Mouse (Mus musculus) heart, embryonic 13.5 days (tissue): ENCODE measurements around the gene Gm13178. TPM values are rescaled to one million over a fixed set of nuclear protein-coding genes. Genes with fewer than 3 reads are reported as not detected.

ENCODE experiments used
- ATAC-seq: fragments of 200-750 bp; cut with Nextera tagmentation; 2 replicates; pipeline ENCODE4 v1.8.0; 2017; ENCODE audit warnings: moderate TSS enrichment; ENCODE audit not compliant: insufficient number of reproducible peaks, low FRiP score, low TSS enrichment; ENCODE audit errors: extremely low read depth
- H3K27ac ChIP-seq: fragments of 300-500 bp; sonication (generic); replicated peaks from 2 replicates; pipeline ENCODE4 v1.5.1; 2015; ENCODE audit warnings: moderate library complexity, mild to moderate bottlenecking, inconsistent platforms
- H3K27me3 ChIP-seq: fragments of 300-500 bp; sonication (generic); replicated peaks from 2 replicates; pipeline ENCODE4 v1.6.1; 2015; ENCODE audit warnings: mild to moderate bottlenecking, inconsistent platforms
- H3K36me3 ChIP-seq: fragments of 300-500 bp; sonication (generic); 2 replicates; pipeline ENCODE4 v1.6.1; 2015; ENCODE audit warnings: mild to moderate bottlenecking, inconsistent platforms
- H3K4me1 ChIP-seq: fragments of 300-500 bp; sonication (generic); 2 replicates; pipeline ENCODE4 v1.6.1; 2015; ENCODE audit warnings: inconsistent platforms
- H3K4me2 ChIP-seq: fragments of 300-500 bp; sonication (generic); 2 replicates; pipeline ENCODE4 v1.6.1; 2015; ENCODE audit warnings: inconsistent platforms, mild to moderate bottlenecking, moderate library complexity
- H3K4me3 ChIP-seq: fragments of 300-500 bp; sonication (generic); 2 replicates; pipeline ENCODE4 v1.5.1; 2015; ENCODE audit warnings: moderate library complexity, mild to moderate bottlenecking, inconsistent platforms
- H3K9ac ChIP-seq: fragments of 300-500 bp; sonication (generic); 2 replicates; pipeline ENCODE4 v1.6.1; 2015; ENCODE audit warnings: inconsistent platforms, mild to moderate bottlenecking, moderate library complexity
- H3K9me3 ChIP-seq: fragments of 300-500 bp; sonication (generic); 2 replicates; pipeline ENCODE4 v1.6.1; 2016; ENCODE audit warnings: inconsistent platforms
- WGBS: fragments of 180-500 bp; shearing (Covaris S2); methylation state at CpG from one replicate; pipeline ENCODE4 v1.1.7; 2015; ENCODE audit warnings: mixed read lengths; 5-methylcytosine and 5-hydroxymethylcytosine counted together
- polyA plus RNA-seq: library from polyadenylated mRNA; unstranded; fragments of >200 nt; fragmentation: Nextera tagmentation; extraction: Ambion mirVana; gene quantifications from 2 replicates; pipeline ENCODE4 v1.2.1, GENCODE M21; 2015

Gm13178 gene
- not detected in 2 replicates for polyA plus RNA-seq

- no peak within 1 kb of the TSS for H3K27ac ChIP-seq
- ATAC-seq: no peak
- H3K4me3 ChIP-seq: no peak within 1 kb of the TSS
- no peaks in the 10 kb centered on the region for H3K27me3 ChIP-seq
- H3K9me3 ChIP-seq: no peaks in the 10 kb centered on the region; the same call in 1 of the 2 replicates
- no peak within 1 kb of the TSS for H3K4me2 ChIP-seq
- H3K9ac ChIP-seq: no peak within 1 kb of the TSS
- H3K4me1 ChIP-seq: no peaks in the 10 kb centered on the region
- H3K36me3 ChIP-seq: no peaks in the 10 kb centered on the region
- 72% methylated on average over 1 of the region's 1 CpGs for WGBS
Measured at GRCm38 (mm10) chr4:144721304-144721703, at the start of gene Gm13178. Gene Gm13178, minus strand, starts transcription at chr4:144721404.

- Histone ChIP-seq H3K4me1 (no peaks in the 10 kb centered on the region), H3K4me2 (no peak overlapping the region), H3K4me3 (no peak overlapping the region), H3K27me3 (no peaks in the 10 kb centered on the region), H3K9me3 (no peaks in the 10 kb centered on the region), H3K36me3 (no peaks in the 10 kb centered on the region), H3K9ac (no peak overlapping the region), H3K27ac (no peak overlapping the region)
- ATAC-seq: no peak
- 21% methylated on average over 2 of the region's 2 CpGs for WGBS
Measured at GRCm38 (mm10) chr4:144765722-144766121, 44.5 kb upstream of the Gm13178 start.

- H3K9ac ChIP-seq: no peak overlapping the region
- H3K9me3 ChIP-seq: no peaks in the 10 kb centered on the region
- 31% methylated on average over 1 of the region's 1 CpGs for WGBS
- no peak overlapping the region for H3K27ac ChIP-seq
- H3K4me1 ChIP-seq: no peaks in the 10 kb centered on the region
- ATAC-seq: no peak
- no peak overlapping the region for H3K4me3 ChIP-seq
- no peaks in the 10 kb centered on the region for H3K36me3 ChIP-seq
- H3K27me3 ChIP-seq: no peaks in the 10 kb centered on the region
- no peak overlapping the region for H3K4me2 ChIP-seq
Measured at GRCm38 (mm10) chr4:144749139-144749538, 27.9 kb upstream of the Gm13178 start.

GRCm38 (mm10) chr4:144719691-144720090 is 1.5 kb downstream of the Gm13178 start:
- no peak for ATAC-seq
- Histone ChIP-seq H3K27ac (no peak overlapping the region), H3K4me2 (no peak overlapping the region), H3K27me3 (no peaks in the 10 kb centered on the region), H3K4me1 (no peaks in the 10 kb centered on the region), H3K4me3 (no peak overlapping the region), H3K36me3 (no peaks in the 10 kb centered on the region), H3K9me3 (peaks cover 5% of the 10 kb centered on the region; the same call in 1 of the 2 replicates), H3K9ac (no peak overlapping the region)
- WGBS: 65% methylated on average over 1 of the region's 1 CpGs

- peaks cover 5% of the 10 kb centered on the region; the same call in 1 of the 2 replicates for H3K9me3 ChIP-seq
- H3K36me3 ChIP-seq: no peaks in the 10 kb centered on the region
- H3K9ac ChIP-seq: no peak overlapping the region
- no peaks in the 10 kb centered on the region for H3K27me3 ChIP-seq
- no peak overlapping the region for H3K4me3 ChIP-seq
- no peaks in the 10 kb centered on the region for H3K4me1 ChIP-seq
- H3K4me2 ChIP-seq: no peak overlapping the region
- H3K27ac ChIP-seq: no peak overlapping the region
- 62% methylated on average over 1 of the region's 1 CpGs for WGBS
- no peak for ATAC-seq
Measured at GRCm38 (mm10) chr4:144718288-144718687, 2.9 kb downstream of the Gm13178 start.

GRCm38 (mm10) chr4:144686268-144686667 is 34.9 kb downstream of the Gm13178 start, which contains the start of gene Gm436:
Gene Gm436, minus strand, starts transcription at chr4:144686368.
- peaks cover 6% of the 10 kb centered on the region; the same call in 1 of the 2 replicates for H3K9me3 ChIP-seq
- no peaks in the 10 kb centered on the region for H3K27me3 ChIP-seq
- no peak for ATAC-seq
- no peak within 1 kb of the TSS for H3K27ac ChIP-seq
- H3K4me2 ChIP-seq: no peak within 1 kb of the TSS
- H3K4me1 ChIP-seq: no peaks in the 10 kb centered on the region
- H3K4me3 ChIP-seq: no peak within 1 kb of the TSS
- 38% methylated on average over 2 of the region's 2 CpGs for WGBS
- H3K9ac ChIP-seq: no peak within 1 kb of the TSS
- no peaks in the 10 kb centered on the region for H3K36me3 ChIP-seq

Other genes with a start within 250 kb of the Gm13178 start
- not detected in 2 replicates for gene 9430007A20Rik, start 201.6 kb downstream of the Gm13178 start, polyA plus RNA-seq
- not detected in 2 replicates for gene Gm13124, start 156.3 kb downstream of the Gm13178 start, polyA plus RNA-seq
- gene Aadacl4, start 107.7 kb downstream of the Gm13178 start, polyA plus RNA-seq: not detected in 2 replicates
- not detected in 2 replicates for gene Gm436, start 35.0 kb downstream of the Gm13178 start, polyA plus RNA-seq
- gene Gm438, start 65.2 kb upstream of the Gm13178 start, polyA plus RNA-seq: not detected in 2 replicates
- gene Dhrs3, start 171.4 kb upstream of the Gm13178 start, polyA plus RNA-seq: 37.4 and 45.8 TPM in 2 replicates